Mouse (Mus musculus) ES-Bruce4 (cell line): ENCODE measurements at regions not wholly inside any gene's neighbourhood (a gene's known extent, or its start where the extent isn't known, plus 50 kb on each side); places are given as distances from the start of the nearest gene placed in this dataset.
"Not testable (repeated sequence)": the region's sequence is repeated elsewhere in the genome, so short reads cannot be mapped to it uniquely, and the experiment has no call there.

Source experiments
- H3K27ac ChIP-seq: 2 replicates; pipeline ENCODE4 v1.5.1; 2012; ENCODE audit warnings: low read length, inconsistent platforms; ENCODE audit not compliant: insufficient read depth
- H3K27me3 ChIP-seq: 2 replicates; pipeline ENCODE4 v1.6.1; 2012; ENCODE audit warnings: mild to moderate bottlenecking, low read length, inconsistent platforms; ENCODE audit not compliant: control insufficient read depth, poor library complexity, insufficient read depth, severe bottlenecking
- H3K36me3 ChIP-seq: 2 replicates; pipeline ENCODE4 v1.6.1; 2012; ENCODE audit warnings: inconsistent platforms, mild to moderate bottlenecking, low read length, moderate library complexity; ENCODE audit not compliant: control insufficient read depth, poor library complexity, insufficient read depth, severe bottlenecking
- H3K4me1 ChIP-seq: one replicate; pipeline ENCODE4 v1.8.1; 2011; ENCODE audit warnings: low read length; ENCODE audit not compliant: control insufficient read depth, insufficient read depth
- H3K4me3 ChIP-seq: 2 replicates; pipeline ENCODE4 v1.5.1; 2011; ENCODE audit warnings: low read depth, mild to moderate bottlenecking, low read length
- H3K9ac ChIP-seq: 2 replicates; pipeline ENCODE4 v1.6.1; 2012; ENCODE audit warnings: low read depth, mild to moderate bottlenecking, inconsistent platforms; ENCODE audit not compliant: poor library complexity, severe bottlenecking
- H3K9me3 ChIP-seq: replicated peaks from 2 replicates; pipeline ENCODE4 v1.6.1; 2012; ENCODE audit warnings: mild to moderate bottlenecking, low read length, inconsistent platforms; ENCODE audit not compliant: control insufficient read depth, poor library complexity, insufficient read depth, severe bottlenecking
- CTCF ChIP-seq: IDR thresholded peaks from one replicate; pipeline ENCODE4 v1.8.1; 2011; ENCODE audit warnings: low read depth, low read length
- EP300 ChIP-seq: IDR thresholded peaks from 2 replicates; pipeline ENCODE4 v1.6.1; 2011; ENCODE audit warnings: low read depth, low read length; ENCODE audit not compliant: insufficient read depth
- POLR2A ChIP-seq: IDR thresholded peaks from one replicate; pipeline ENCODE4 v1.8.1; 2011; ENCODE audit warnings: low read length; ENCODE audit not compliant: insufficient read depth

DNA sequence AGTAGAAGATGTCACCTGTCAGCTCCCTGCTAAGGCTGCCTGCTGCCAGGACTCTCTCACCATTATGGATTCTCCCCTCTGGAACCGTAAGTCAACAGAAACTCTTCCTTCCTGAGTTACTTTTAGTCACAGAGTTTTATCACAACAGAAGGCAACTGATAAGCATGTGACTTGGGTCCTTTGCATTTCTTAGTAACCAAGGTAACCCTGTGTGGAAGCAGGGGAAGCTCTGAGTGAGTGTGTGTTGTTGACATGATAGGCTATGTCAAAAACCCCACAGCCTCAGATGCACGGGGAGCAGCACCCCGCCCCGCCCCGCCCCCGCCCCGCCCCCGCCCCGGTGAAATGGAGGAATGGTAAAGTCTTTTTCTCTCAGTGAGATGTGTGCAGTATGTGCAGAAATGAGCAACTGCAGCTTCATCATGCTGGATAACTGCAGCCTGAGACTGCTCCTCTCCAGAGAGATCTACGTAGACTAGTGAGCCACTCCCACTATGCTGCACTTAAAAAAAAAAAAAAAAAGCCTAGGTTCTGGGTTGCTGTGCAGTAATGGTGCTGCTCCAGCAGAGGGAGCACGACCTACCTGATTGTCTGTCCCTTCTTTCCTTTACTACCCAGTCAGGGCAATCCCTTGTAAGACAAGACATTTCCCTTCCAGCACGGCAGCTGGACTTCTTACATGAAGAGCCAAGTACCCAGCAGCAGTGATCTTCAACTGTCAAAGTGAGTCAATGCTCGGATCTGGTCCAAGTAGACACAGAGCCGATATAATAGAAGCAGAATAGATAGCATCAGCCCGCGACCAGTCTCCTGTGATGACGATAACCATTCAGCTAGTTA is 92.6 kb upstream of the Zfp706 start:
- Histone ChIP-seq H3K9ac (no peak overlapping the region), H3K4me1 (no peaks in the 10 kb centered on the region), H3K36me3 (no peaks in the 10 kb centered on the region), H3K4me3 (peak overlapping the region; percentile 47; the same call in 1 of the 2 replicates), H3K27ac (no peak overlapping the region), H3K27me3 (no peaks in the 10 kb centered on the region), H3K9me3 (peaks cover 6% of the 10 kb centered on the region)
- TF ChIP-seq CTCF, result peak; percentile 69
- no peak for TF ChIP-seq POLR2A

DNA sequence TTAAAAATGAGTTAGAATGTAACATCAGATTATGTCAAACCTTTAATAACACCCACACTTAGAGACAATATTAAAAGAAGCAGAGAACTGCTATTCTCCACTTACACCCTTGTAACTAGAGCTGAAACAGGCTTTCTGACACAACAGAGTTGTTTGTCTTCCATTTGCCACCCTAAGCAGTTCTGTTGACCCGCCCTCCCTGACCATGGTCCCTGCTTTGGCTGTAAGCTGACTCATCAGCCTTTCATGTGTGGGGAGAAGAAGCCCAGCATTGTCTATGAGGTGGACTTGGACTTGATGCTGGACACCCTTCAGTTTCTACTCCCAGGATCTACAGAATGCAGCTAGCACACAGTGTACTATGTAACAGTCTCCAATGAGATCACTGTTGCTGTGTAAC is 91.6 kb upstream of the Zfp706 start:
- Histone ChIP-seq H3K36me3 (no peaks in the 10 kb centered on the region), H3K27me3 (no peaks in the 10 kb centered on the region), H3K4me3 (no peak overlapping the region), H3K9me3 (peaks cover 6% of the 10 kb centered on the region), H3K27ac (no peak overlapping the region), H3K9ac (no peak overlapping the region), H3K4me1 (no peaks in the 10 kb centered on the region)
- TF ChIP-seq POLR2A (no peak), EP300 (no peak), CTCF (no peak)

DNA sequence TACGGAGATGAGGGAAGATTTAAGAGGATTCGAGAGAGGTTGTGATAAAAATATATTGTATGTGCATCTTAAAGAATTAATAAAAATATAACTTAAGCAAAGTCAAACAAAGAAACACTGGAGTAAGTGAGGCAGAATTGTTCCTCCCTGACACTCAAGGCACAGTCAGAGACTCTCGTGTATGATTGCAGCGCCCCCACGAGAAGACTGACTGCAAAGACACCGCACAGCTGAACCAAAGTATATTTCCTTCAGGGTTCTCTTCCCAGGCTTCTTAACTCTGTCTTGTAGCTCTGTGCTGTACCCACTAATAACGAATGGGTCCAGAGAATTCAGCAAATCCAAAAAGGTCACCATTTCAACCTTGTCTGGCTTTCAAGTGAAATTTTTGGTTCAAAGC is 89.9 kb upstream of the Zfp706 start:
- Histone ChIP-seq H3K27me3 (no peaks in the 10 kb centered on the region), H3K9me3 (peaks cover 6% of the 10 kb centered on the region), H3K9ac (no peak overlapping the region), H3K4me3 (no peak overlapping the region), H3K4me1 (no peaks in the 10 kb centered on the region), H3K27ac (no peak overlapping the region), H3K36me3 (no peaks in the 10 kb centered on the region)
- TF ChIP-seq POLR2A (no peak), EP300 (no peak), CTCF (no peak)

DNA sequence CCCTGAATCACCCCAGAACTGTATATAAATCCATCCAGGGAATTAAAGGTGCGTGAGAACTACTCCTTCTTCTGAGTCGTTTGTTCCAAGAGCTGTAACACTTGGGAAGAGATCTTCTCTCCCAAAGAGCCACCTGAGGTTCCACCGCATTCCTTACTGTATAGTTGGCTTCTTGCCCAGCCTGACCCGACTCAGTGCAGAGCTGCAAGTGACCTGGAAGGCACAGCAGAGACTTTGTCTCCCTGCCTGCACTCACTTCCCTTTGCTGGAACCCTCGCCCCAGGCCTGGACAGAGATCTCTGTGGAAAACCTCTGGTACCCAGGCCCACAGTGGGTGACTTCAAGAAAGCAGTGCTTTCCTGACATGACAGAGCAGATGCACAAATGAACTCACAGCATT is 83.6 kb upstream of the Zfp706 start:
- H3K36me3 ChIP-seq, result not testable (repeated sequence)

DNA sequence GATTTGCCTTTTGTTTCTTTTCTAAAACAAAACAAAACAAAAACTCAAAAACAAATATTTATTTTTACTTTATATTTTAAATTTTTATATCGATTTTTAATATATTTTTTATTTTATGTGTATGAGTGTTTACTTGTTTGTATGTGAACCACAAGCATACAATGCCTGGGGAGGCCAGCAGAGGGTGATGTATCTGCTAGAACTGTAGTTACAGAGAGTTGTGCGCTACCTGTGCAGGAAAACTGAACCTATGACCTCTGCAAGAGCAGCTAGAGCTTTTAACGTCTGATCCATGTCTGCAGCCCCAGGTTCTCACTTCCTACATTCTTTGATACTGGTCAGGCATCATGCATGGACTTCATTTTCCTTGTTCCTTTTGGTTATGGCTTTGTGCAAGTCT is 76.2 kb upstream of the Zfp706 start:
- Histone ChIP-seq H3K4me1 (no peaks in the 10 kb centered on the region), H3K27ac (no peak overlapping the region), H3K9me3 (peaks cover 31% of the 10 kb centered on the region), H3K9ac (no peak overlapping the region), H3K36me3 (no peaks in the 10 kb centered on the region; the same call in 1 of the 2 replicates), H3K27me3 (no peaks in the 10 kb centered on the region), H3K4me3 (no peak overlapping the region)
- TF ChIP-seq EP300 (no peak), POLR2A (no peak), CTCF (no peak)

More for the DNA sequence above, 83.6 kb upstream of the Zfp706 start:
- not testable (repeated sequence) for H3K4me1 ChIP-seq, H3K27ac ChIP-seq, H3K27me3 ChIP-seq, H3K4me3 ChIP-seq, H3K9ac ChIP-seq
- H3K9me3 ChIP-seq, result peaks cover 19% of the 10 kb centered on the region

DNA sequence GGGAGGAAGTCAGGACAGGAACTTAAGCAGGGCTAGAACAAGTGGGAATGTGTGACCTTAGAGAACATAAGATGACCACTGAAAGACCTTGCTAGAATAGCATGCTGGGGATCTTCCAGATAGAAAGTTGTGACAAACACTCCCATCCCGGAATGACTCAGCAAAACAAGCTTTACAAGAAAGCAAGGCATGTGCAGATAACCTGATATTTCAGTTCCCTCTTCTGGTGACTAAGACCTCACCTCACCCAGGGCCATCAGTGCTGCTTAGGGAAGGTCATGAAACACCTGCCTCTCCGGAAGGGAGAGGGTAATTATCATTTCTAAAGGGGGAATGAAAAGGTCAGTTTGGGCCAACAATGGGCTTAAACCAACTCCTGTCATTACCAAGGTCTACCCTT is 74.3 kb upstream of the Zfp706 start:
- Histone ChIP-seq H3K9ac (no peak overlapping the region), H3K4me3 (no peak overlapping the region), H3K36me3 (no peaks in the 10 kb centered on the region; the same call in 1 of the 2 replicates), H3K27ac (peak overlapping the region; percentile 79), H3K9me3 (peaks cover 31% of the 10 kb centered on the region), H3K4me1 (no peaks in the 10 kb centered on the region), H3K27me3 (no peaks in the 10 kb centered on the region)
- TF ChIP-seq EP300, result no peak
- no peak for TF ChIP-seq POLR2A
- no peak for TF ChIP-seq CTCF
